Mouse (Mus musculus) gastrocnemius, postnatal 36 days (tissue): Measurements from ENCODE around the gene Arl6ip1. TPM values are rescaled to one million over a fixed set of nuclear protein-coding genes. Genes with fewer than 3 reads are reported as not detected.

Experiments used
- total RNA-seq, 2 experiments: library from RNA; stranded (reverse); gene quantifications; 2 replicates each; pipeline ENCODE4 v1.2.3; 2021

The Arl6ip1 gene
- total RNA-seq, 2 experiments from 2014 or later: 8.5 TPM

Other genes starting within 250 kb of the Arl6ip1 start
- 100 to 1,000 TPM; 374 to 433 TPM for gene Rps15a, start 13.5 kb downstream of the Arl6ip1 start, total RNA-seq
- 10 to 100 TPM; 22.7 to 24.1 TPM for gene Smg1, start 114.0 kb upstream of the Arl6ip1 start, total RNA-seq